10 mouse cellular contexts compared by ENCODE assay signal in genomic region chr2:165360861-165361260, GRCm38 (mm10). TPM values are rescaled to one million over a fixed set of nuclear protein-coding genes. Genes with fewer than 3 reads are reported as not detected.
DNase-seq lines count a peak whose midpoint lies in the region; ATAC-seq and TF ChIP-seq lines count a peak whose summit lies in the region.
"Had no signal": no experiment of that assay in that cellular context is flagged by ENCODE, and none has a peak within 500 bp of the region (broad histone marks: within the 10 kb centered on the region; RNA-seq: fewer than 3 reads in every experiment).

No protein-coding gene starts in this region.

- CTCF ChIA-PET in Patski (lab: Charles Lee), result interaction anchor here (1.2 kb wide), 1 partner anchor 14 kb away, joined by 3 read pairs; no protein-coding TSS in a partner anchor

- peak; percentile 26 to 73 for DNase-seq in layer of hippocampus, adult 18-20 months (ENCODE audit: low spot score in 2 of 2)
- DNase-seq in layer of hippocampus, adult 9-10 months (ENCODE audit: low spot score), result no peak
- DNase-seq in Patski (ENCODE audit: low read depth, low spot score), result peak; percentile 19
- DNase-seq in kidney, postnatal 4 days, result peak; percentile 71 to 80

- no peak overlapping the region for H3K4me3 ChIP-seq in testis, adult 2 months (ENCODE audit: control insufficient read depth, low read depth, low read length)
- H3K4me3 ChIP-seq: embryonic facial prominence, embryonic 12.5 days; lung, embryonic 15.5 days had no signal

- H3K36me3 ChIP-seq in testis, adult 2 months (ENCODE audit: control insufficient read depth, insufficient read depth, low read length), result no peaks in the 10 kb centered on the region
- H3K36me3 ChIP-seq: embryonic facial prominence, embryonic 12.5 days; lung, embryonic 15.5 days had no signal

- POLR2A ChIA-PET in Patski (lab: Charles Lee), result no interaction called here

- TF ChIP-seq POLR2A in testis, adult 2 months (IDR thresholded peaks at IDR 0.05; ENCODE audit: control insufficient read depth, low read depth, low read length), result no peak

- ATAC-seq in Patski, result no peak
- ATAC-seq in common myeloid progenitor, adult 5-6 weeks (replicated peaks; ENCODE audit: low read depth, poor library complexity, severe bottlenecking), result peak; percentile 88
- peak; percentile 69 for ATAC-seq in granulocyte monocyte progenitor cell, adult 5-6 weeks (replicated peaks; ENCODE audit: poor library complexity, severe bottlenecking)
- ATAC-seq in megakaryocyte-erythroid progenitor cell, adult 5-6 weeks (replicated peaks; ENCODE audit: low FRiP score, low TSS enrichment, poor library complexity, severe bottlenecking), result peak; percentile 75

- H3K27me3 ChIP-seq in Patski, result peaks cover 2% of the 10 kb centered on the region
- H3K27me3 ChIP-seq in testis, adult 2 months (ENCODE audit: control insufficient read depth, insufficient read depth, low read length), result no peaks in the 10 kb centered on the region

- no peak overlapping the region for H3K27ac ChIP-seq in testis, adult 2 months (ENCODE audit: control insufficient read depth, insufficient read depth, low read depth, low read length)
- H3K27ac ChIP-seq: embryonic facial prominence, embryonic 12.5 days; lung, embryonic 15.5 days had no signal

- peak; percentile 85 for TF ChIP-seq CTCF in Patski (IDR thresholded peaks at IDR 0.05)
- peak; percentile 67; the same call in 1 of the 2 replicates for TF ChIP-seq CTCF in testis, adult 2 months (IDR thresholded peaks at IDR 0.05; ENCODE audit: control insufficient read depth, insufficient read depth, insufficient replicate concordance, low read depth, low read length)

- peaks cover 5% of the 10 kb centered on the region for H3K4me1 ChIP-seq in testis, adult 2 months (ENCODE audit: control insufficient read depth, insufficient read depth, low read length)

- in situ Hi-C loops in Patski (cut with MboI; ENCODE audit: low pct_unique_long_range_greater_than_20kb), result loop anchor here (5.0 to 10.0 kb wide), 2 partner anchors 289 to 406 kb away; no protein-coding TSS in a partner anchor

RNA-seq across cellular contexts. Expression of gene Zfp663, which starts 7.7 kb away (rescaled TPM):
- under 1 TPM in 1 of 2 experiments, not detected in 1; 0.10 TPM for total RNA-seq in layer of hippocampus, adult 18-20 months (2021)
- not detected for polyA plus RNA-seq in Patski (2021)
- not detected in 2 replicates for total RNA-seq in common myeloid progenitor, adult 5-6 weeks (2017)
- not detected in 2 replicates for total RNA-seq in granulocyte monocyte progenitor cell, adult 5-6 weeks (2014; fragmentation: Nextera tagmentation)
- not detected in 2 replicates for total RNA-seq in granulocyte monocyte progenitor cell, adult 5-6 weeks (2017)
- not detected in 2 replicates for total RNA-seq in megakaryocyte-erythroid progenitor cell, adult 5-6 weeks (2014; fragmentation: Nextera tagmentation)
- not detected in 2 replicates for total RNA-seq in megakaryocyte-erythroid progenitor cell, adult 5-6 weeks (2017)
- polyA plus RNA-seq in testis, adult 2 months (2012; rRNA removed), result not detected in 2 replicates

RNA-seq across cellular contexts. Expression of gene Zfp334, which starts 27.2 kb away (rescaled TPM):
- total RNA-seq in layer of hippocampus, adult 18-20 months (2021), result 10 to 100 TPM; 14.6 to 15.9 TPM
- polyA plus RNA-seq in Patski (2021), result 8.0 TPM
- total RNA-seq in common myeloid progenitor, adult 5-6 weeks (2017), result not detected in 2 replicates
- total RNA-seq in granulocyte monocyte progenitor cell, adult 5-6 weeks (2014; fragmentation: Nextera tagmentation), result not detected in 2 replicates
- not detected in 2 replicates for total RNA-seq in granulocyte monocyte progenitor cell, adult 5-6 weeks (2017)
- total RNA-seq in megakaryocyte-erythroid progenitor cell, adult 5-6 weeks (2014; fragmentation: Nextera tagmentation), result not detected in 2 replicates
- total RNA-seq in megakaryocyte-erythroid progenitor cell, adult 5-6 weeks (2017), result not detected in 2 replicates
- polyA plus RNA-seq in testis, adult 2 months (2012; rRNA removed), result 0.99 and 1.1 TPM in 2 replicates

RNA-seq across cellular contexts. Expression of gene Elmo2, which starts 34.6 kb away (rescaled TPM):
- 100 to 1,000 TPM; 174 to 179 TPM for total RNA-seq in layer of hippocampus, adult 18-20 months (2021)
- 45.2 TPM for polyA plus RNA-seq in Patski (2021)
- total RNA-seq in common myeloid progenitor, adult 5-6 weeks (2017), result 17.4 and 29.7 TPM in 2 replicates
- total RNA-seq in granulocyte monocyte progenitor cell, adult 5-6 weeks (2014; fragmentation: Nextera tagmentation), result 53.2 and 57.9 TPM in 2 replicates
- 28.5 and 38.8 TPM in 2 replicates for total RNA-seq in granulocyte monocyte progenitor cell, adult 5-6 weeks (2017)
- 23.5 and 31.5 TPM in 2 replicates for total RNA-seq in megakaryocyte-erythroid progenitor cell, adult 5-6 weeks (2014; fragmentation: Nextera tagmentation)
- total RNA-seq in megakaryocyte-erythroid progenitor cell, adult 5-6 weeks (2017), result 11.6 and 16.4 TPM in 2 replicates
- 13.8 and 14.3 TPM in 2 replicates for polyA plus RNA-seq in testis, adult 2 months (2012; rRNA removed)

RNA-seq across cellular contexts. Expression of gene Ocstamp, which starts 39.3 kb away (rescaled TPM):
- not detected for total RNA-seq in layer of hippocampus, adult 18-20 months (2021)
- not detected for polyA plus RNA-seq in Patski (2021)
- total RNA-seq in common myeloid progenitor, adult 5-6 weeks (2017), result not detected in 2 replicates
- not detected in 2 replicates for total RNA-seq in granulocyte monocyte progenitor cell, adult 5-6 weeks (2014; fragmentation: Nextera tagmentation)
- total RNA-seq in granulocyte monocyte progenitor cell, adult 5-6 weeks (2017), result not detected in 2 replicates
- not detected in 2 replicates for total RNA-seq in megakaryocyte-erythroid progenitor cell, adult 5-6 weeks (2014; fragmentation: Nextera tagmentation)
- not detected in 2 replicates for total RNA-seq in megakaryocyte-erythroid progenitor cell, adult 5-6 weeks (2017)
- polyA plus RNA-seq in testis, adult 2 months (2012; rRNA removed), result 0.07 and 0.08 TPM in 2 replicates
- polyA plus RNA-seq: lung, embryonic 15.5 days had no signal

Comparison
In these comparisons a context has a peak if more than half of its experiments do, and no peak if none do; other contexts are left out.
1. RNA of gene Zfp334, which starts 27.2 kb away (total RNA-seq): 14.6 to 15.9 TPM in layer of hippocampus, adult 18-20 months; not detected in common myeloid progenitor, adult 5-6 weeks, not detected in granulocyte monocyte progenitor cell, adult 5-6 weeks and not detected in megakaryocyte-erythroid progenitor cell, adult 5-6 weeks; every median in the first group is over 10 times any median in the second.